Mouse (Mus musculus) midbrain, postnatal 0 days (tissue): ENCODE results near the gene Tpi1. TPM values are rescaled to one million over a fixed set of nuclear protein-coding genes. Genes with fewer than 3 reads are reported as not detected.

ENCODE experiments used
- ATAC-seq: fragments of 200-750 bp; cut with Nextera tagmentation; 2 replicates; pipeline ENCODE4 v1.8.0; 2017; ENCODE audit warnings: moderate number of reproducible peaks, mild to moderate bottlenecking, moderate TSS enrichment, moderate library complexity; ENCODE audit not compliant: low FRiP score
- DNase-seq: peaks from one replicate; pipeline ENCODE4 v3.0.0-alpha.2; 2015; ENCODE audit warnings: low spot score
- H3K27ac ChIP-seq: fragments of 300-500 bp; sonication (generic); 2 replicates; pipeline ENCODE4 v1.5.1; 2014; ENCODE audit warnings: low read depth, mild to moderate bottlenecking, low read length, mixed read lengths
- H3K27me3 ChIP-seq: fragments of 300-500 bp; sonication (generic); 2 replicates; pipeline ENCODE4 v1.6.1; 2014; ENCODE audit warnings: low read length, control low read depth, mixed read lengths; ENCODE audit not compliant: insufficient read depth
- H3K36me3 ChIP-seq: fragments of 300-500 bp; sonication (generic); 2 replicates; pipeline ENCODE4 v1.6.1; 2014; ENCODE audit warnings: low read length, control low read depth, mixed read lengths; ENCODE audit not compliant: insufficient read depth
- H3K4me1 ChIP-seq: fragments of 300-500 bp; sonication (generic); 2 replicates; pipeline ENCODE4 v1.6.1; 2014; ENCODE audit warnings: mild to moderate bottlenecking, control low read depth, antibody characterized with exemption, low read length, mixed read lengths; ENCODE audit not compliant: insufficient read depth
- H3K4me2 ChIP-seq: fragments of 300-500 bp; sonication (generic); 2 replicates; pipeline ENCODE4 v1.6.1; 2014; ENCODE audit warnings: low read depth, mild to moderate bottlenecking, low read length, mixed read lengths; ENCODE audit not compliant: poor library complexity, severe bottlenecking
- H3K4me3 ChIP-seq: fragments of 300-500 bp; sonication (generic); 2 replicates; pipeline ENCODE4 v1.5.1; 2014; ENCODE audit warnings: low read depth, mild to moderate bottlenecking, low read length, moderate library complexity
- H3K9ac ChIP-seq: fragments of 300-500 bp; sonication (generic); replicated peaks from 2 replicates; pipeline ENCODE4 v1.6.1; 2014; ENCODE audit warnings: mild to moderate bottlenecking, low read length, moderate library complexity, mixed read lengths; ENCODE audit not compliant: poor library complexity, severe bottlenecking
- H3K9me3 ChIP-seq: fragments of 300-500 bp; sonication (generic); 2 replicates; pipeline ENCODE4 v1.6.1; 2016; ENCODE audit warnings: low read length, control low read depth
- CTCF ChIP-seq: IDR thresholded peaks from 2 replicates; pipeline ENCODE4 v1.5.1; 2016; ENCODE audit warnings: antibody characterized with exemption, mild to moderate bottlenecking
- WGBS: fragments of 180-500 bp; shearing (Covaris S2); extraction: QIAGEN DNeasy Blood & Tissue Kit; methylation state at CpG from one replicate; pipeline ENCODE4 v1.1.7; 2014; 5-methylcytosine and 5-hydroxymethylcytosine counted together
- polyA plus RNA-seq: library from polyadenylated mRNA; unstranded; fragments of >200 nt; fragmentation: Nextera tagmentation; extraction: Ambion mirVana; gene quantifications from 2 replicates; pipeline ENCODE4 v1.2.1, GENCODE M21; 2015
- total RNA-seq: library from RNA; depleted of rRNA; stranded (reverse); fragments of >200 nt; gene quantifications from 2 replicates; pipeline ENCODE4 v1.2.3, GENCODE M21; 2014

Tpi1 gene
- total and polyA plus RNA-seq, 2 experiments from 2014 or later: 392 to 415 TPM

GRCm38 (mm10) chr6:124808358-124809012, 5.6 kb downstream of the Tpi1 start, which contains the start of gene Spsb2:
TSS of gene Spsb2 (plus strand) at chr6:124808661.
- no peaks in the 10 kb centered on the region for H3K27me3 ChIP-seq
- no peak for TF ChIP-seq CTCF
- WGBS: 4% methylated on average over 29 of the region's 29 CpGs
- peak within 1 kb of the TSS; percentile 54 for H3K9ac ChIP-seq
- H3K4me1 ChIP-seq: peaks cover 9% of the 10 kb centered on the region; the same call in 1 of the 2 replicates
- H3K4me3 ChIP-seq: peak within 1 kb of the TSS; percentile 43
- peak; percentile 8; the same call in 1 of the 2 replicates for ATAC-seq
- DNase-seq: peak; percentile 58
- H3K27ac ChIP-seq: peak within 1 kb of the TSS; percentile 69
- no peaks in the 10 kb centered on the region for H3K9me3 ChIP-seq
- 0 out of 2 replicates have a peak, but pooled peaks cover 10% of the 10 kb centered on the region for H3K36me3 ChIP-seq
- H3K4me2 ChIP-seq: peak within 1 kb of the TSS; percentile 69

- DNase-seq: no peak
- peak overlapping the region; percentile 69 for H3K4me2 ChIP-seq
- no peak overlapping the region for H3K27ac ChIP-seq
- H3K36me3 ChIP-seq: 0 out of 2 replicates have a peak, but pooled peaks cover 10% of the 10 kb centered on the region
- peaks cover 9% of the 10 kb centered on the region; the same call in 1 of the 2 replicates for H3K4me1 ChIP-seq
- no peak for ATAC-seq
- no peak overlapping the region for H3K9ac ChIP-seq
- peak overlapping the region; percentile 43 for H3K4me3 ChIP-seq
- TF ChIP-seq CTCF: no peak
- H3K9me3 ChIP-seq: no peaks in the 10 kb centered on the region
- 89% methylated on average over 6 of the region's 6 CpGs for WGBS
- H3K27me3 ChIP-seq: no peaks in the 10 kb centered on the region
These were observed 6.1 kb downstream of the Tpi1 start for GRCm38 (mm10) chr6:124807986-124808357.

DNA sequence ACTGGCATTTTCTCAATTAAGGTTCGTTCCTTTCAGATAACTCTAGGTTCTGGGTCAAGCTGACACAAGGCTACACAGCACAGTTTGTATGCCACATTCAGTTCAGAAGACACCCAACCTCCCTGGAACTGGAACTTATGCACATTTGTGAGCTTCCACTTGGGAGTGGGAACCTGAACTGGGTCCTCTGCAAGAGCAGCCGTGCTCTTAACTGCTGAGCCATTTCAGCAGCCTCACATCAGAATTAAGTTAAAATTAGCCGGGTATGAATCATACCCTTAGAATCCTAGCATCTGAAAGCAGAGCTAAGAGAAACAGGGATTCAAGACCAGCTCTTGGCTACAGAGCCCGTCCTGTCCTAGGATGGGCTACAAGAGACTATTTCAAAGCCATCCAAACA, 6.7 kb downstream of the Tpi1 start:
- no peaks in the 10 kb centered on the region for H3K9me3 ChIP-seq
- H3K27me3 ChIP-seq: no peaks in the 10 kb centered on the region
- no peak for ATAC-seq
- 0 out of 2 replicates have a peak, but pooled peaks cover 10% of the 10 kb centered on the region for H3K36me3 ChIP-seq
- TF ChIP-seq CTCF: no peak
- no peak overlapping the region for H3K27ac ChIP-seq
- peaks cover 6% of the 10 kb centered on the region; the same call in 1 of the 2 replicates for H3K4me1 ChIP-seq
- WGBS: 91% methylated on average over 4 of the region's 4 CpGs
- no peak overlapping the region for H3K4me3 ChIP-seq
- H3K4me2 ChIP-seq: no peak overlapping the region
- H3K9ac ChIP-seq: no peak overlapping the region
- no peak for DNase-seq

GRCm38 (mm10) chr6:124806446-124807140, 7.5 kb downstream of the Tpi1 start:
- DNase-seq: no peak
- Histone ChIP-seq H3K9me3 (no peaks in the 10 kb centered on the region), H3K4me2 (peak overlapping the region; percentile 67), H3K4me3 (peak overlapping the region; percentile 40; the same call in 1 of the 2 replicates), H3K36me3 (0 out of 2 replicates have a peak, but pooled peaks cover 3% of the 10 kb centered on the region), H3K27ac (peak overlapping the region; percentile 92), H3K9ac (no peak overlapping the region), H3K4me1 (peaks cover 2% of the 10 kb centered on the region; the same call in 1 of the 2 replicates), H3K27me3 (no peaks in the 10 kb centered on the region)
- WGBS: 75% methylated on average over 7 of the region's 7 CpGs
- no peak for TF ChIP-seq CTCF
- no peak for ATAC-seq

DNA sequence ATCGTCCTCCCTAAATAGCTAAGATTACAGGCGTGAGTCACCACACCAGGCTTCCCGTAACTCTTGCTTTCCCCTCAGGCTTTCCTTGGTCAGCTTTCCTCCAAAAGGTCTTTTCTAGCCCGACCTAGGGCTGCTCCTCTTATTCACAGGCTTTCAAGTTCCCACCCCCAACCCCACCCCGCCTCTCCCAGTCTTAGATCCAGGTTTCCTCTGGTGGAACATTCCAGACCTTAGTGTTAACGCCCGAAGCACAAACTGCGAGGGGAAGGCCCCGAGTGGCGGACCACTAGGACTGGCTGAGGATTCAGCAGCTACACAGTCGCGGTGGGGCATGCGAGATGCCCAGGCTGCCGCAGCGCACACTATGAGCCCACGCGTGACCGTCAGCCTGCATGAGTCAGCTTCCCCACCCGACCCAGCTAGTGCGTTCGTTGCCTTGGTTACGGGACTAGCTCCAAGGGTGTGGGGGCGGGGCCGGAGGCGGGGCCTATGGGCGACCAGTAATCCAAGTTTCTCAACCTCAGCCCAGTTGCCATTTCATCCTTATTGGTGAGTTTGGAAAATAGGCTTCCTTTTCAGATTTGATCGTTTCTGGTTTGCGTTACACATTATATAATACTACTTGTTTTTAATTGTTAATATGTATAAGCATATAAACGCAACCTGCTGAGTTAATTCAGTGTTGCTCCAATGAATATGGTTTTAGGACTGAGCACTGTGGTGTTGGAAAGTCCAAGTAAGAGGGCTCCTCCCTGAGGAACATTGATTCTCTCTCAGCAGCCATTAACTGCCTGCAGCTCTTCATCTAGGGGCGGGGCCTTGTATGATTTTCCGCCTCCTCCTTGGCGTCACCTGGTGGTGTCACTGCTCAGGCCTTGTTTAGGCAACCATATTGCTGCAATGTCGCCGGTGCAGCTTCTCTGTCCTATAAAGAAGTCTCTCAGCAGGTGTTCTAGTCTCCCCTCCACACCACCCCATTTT, 8.5 kb downstream of the Tpi1 start:
- peak overlapping the region; percentile 63 for H3K9ac ChIP-seq
- peak overlapping the region; percentile 92 for H3K27ac ChIP-seq
- peak overlapping the region; percentile 67 for H3K4me2 ChIP-seq
- peak; percentile 66 for TF ChIP-seq CTCF
- 2% methylated on average over 34 of the region's 34 CpGs for WGBS
- H3K27me3 ChIP-seq: no peaks in the 10 kb centered on the region
- H3K36me3 ChIP-seq: no peaks in the 10 kb centered on the region
- no peaks in the 10 kb centered on the region for H3K9me3 ChIP-seq
- DNase-seq: peak; percentile 97
- peaks cover 2% of the 10 kb centered on the region; the same call in 1 of the 2 replicates for H3K4me1 ChIP-seq
- ATAC-seq: peak; percentile 90
- H3K4me3 ChIP-seq: peak overlapping the region; percentile 40
